Mouse (Mus musculus): Measurements from ENCODE around the gene Hspb1. TPM values are rescaled to one million over a fixed set of nuclear protein-coding genes. Genes with fewer than 3 reads are reported as not detected.

The Hspb1 gene
- polyA plus RNA-seq, 1 experiment from 2014 or later: 7.8 TPM

- Histone ChIP-seq H3K4me3 (ENCODE audit: low read depth, low read length) (no peak overlapping the region), H3K9me3 (ENCODE audit: control insufficient read depth, low read length) (no peaks in the 10 kb centered on the region), H3K9ac (replicated peaks; ENCODE audit: low read depth, low read length) (no peak overlapping the region), H3K27ac (ENCODE audit: low read depth, low read length) (no peak overlapping the region), H3K4me2 (ENCODE audit: low read depth, low read length) (no peak overlapping the region), H3K4me1 (ENCODE audit: control insufficient read depth, insufficient read depth, low read length) (no peaks in the 10 kb centered on the region), H3K27me3 (ENCODE audit: control insufficient read depth, insufficient read depth, low read length) (peaks cover 4% of the 10 kb centered on the region), H3K36me3 (ENCODE audit: control insufficient read depth, insufficient read depth, low read length) (no peaks in the 10 kb centered on the region)
- WGBS: 60% methylated on average over 9 of the region's 9 CpGs
- no peak for ATAC-seq (ENCODE audit: low read depth)
Measured at GRCm38 (mm10) chr5:135892589-135893351, 5.1 kb downstream of the Hspb1 start.

DNA sequence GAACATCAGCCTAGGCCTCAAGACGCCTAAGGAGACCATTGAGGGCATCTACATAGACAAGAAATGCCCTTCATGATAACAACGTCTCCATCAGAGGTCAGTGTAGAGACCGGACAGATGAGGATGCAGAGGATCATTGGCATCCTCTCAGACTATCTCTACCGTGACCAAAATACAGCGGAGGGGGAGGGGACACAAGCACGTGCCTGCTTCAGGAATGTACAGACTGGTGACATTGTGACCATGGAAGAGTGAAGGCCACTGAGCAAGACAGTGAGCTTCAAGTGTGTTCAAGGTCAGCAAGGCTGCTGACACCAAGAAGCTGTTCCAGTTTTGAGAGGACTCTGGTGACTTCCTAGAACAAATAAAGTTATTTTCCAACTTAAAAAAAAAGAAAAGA is 7.2 kb downstream of the Hspb1 start:
- no peak for ATAC-seq (ENCODE audit: low read depth)
- Histone ChIP-seq H3K4me1 (ENCODE audit: control insufficient read depth, insufficient read depth, low read length) (no peaks in the 10 kb centered on the region), H3K27ac (ENCODE audit: low read depth, low read length) (no peak overlapping the region), H3K4me2 (ENCODE audit: low read depth, low read length) (no peak overlapping the region), H3K4me3 (ENCODE audit: low read depth, low read length) (no peak overlapping the region), H3K27me3 (ENCODE audit: control insufficient read depth, insufficient read depth, low read length) (no peaks in the 10 kb centered on the region), H3K9ac (replicated peaks; ENCODE audit: low read depth, low read length) (no peak overlapping the region), H3K9me3 (ENCODE audit: control insufficient read depth, low read length) (no peaks in the 10 kb centered on the region), H3K36me3 (ENCODE audit: control insufficient read depth, insufficient read depth, low read length) (no peaks in the 10 kb centered on the region)
- 87% methylated on average over 6 of the region's 6 CpGs for WGBS

- Histone ChIP-seq H3K4me3 (ENCODE audit: low read depth, low read length) (no peak overlapping the region), H3K27ac (ENCODE audit: low read depth, low read length) (no peak overlapping the region), H3K4me1 (ENCODE audit: control insufficient read depth, insufficient read depth, low read length) (no peaks in the 10 kb centered on the region), H3K9ac (replicated peaks; ENCODE audit: low read depth, low read length) (no peak overlapping the region), H3K9me3 (ENCODE audit: control insufficient read depth, low read length) (no peaks in the 10 kb centered on the region), H3K27me3 (ENCODE audit: control insufficient read depth, insufficient read depth, low read length) (no peaks in the 10 kb centered on the region), H3K36me3 (ENCODE audit: control insufficient read depth, insufficient read depth, low read length) (no peaks in the 10 kb centered on the region), H3K4me2 (ENCODE audit: low read depth, low read length) (no peak overlapping the region)
- no peak for ATAC-seq (ENCODE audit: low read depth)
- WGBS: 23% methylated on average over 3 of the region's 3 CpGs
Measured at GRCm38 (mm10) chr5:135898028-135898427, 10.3 kb downstream of the Hspb1 start.

DNA sequence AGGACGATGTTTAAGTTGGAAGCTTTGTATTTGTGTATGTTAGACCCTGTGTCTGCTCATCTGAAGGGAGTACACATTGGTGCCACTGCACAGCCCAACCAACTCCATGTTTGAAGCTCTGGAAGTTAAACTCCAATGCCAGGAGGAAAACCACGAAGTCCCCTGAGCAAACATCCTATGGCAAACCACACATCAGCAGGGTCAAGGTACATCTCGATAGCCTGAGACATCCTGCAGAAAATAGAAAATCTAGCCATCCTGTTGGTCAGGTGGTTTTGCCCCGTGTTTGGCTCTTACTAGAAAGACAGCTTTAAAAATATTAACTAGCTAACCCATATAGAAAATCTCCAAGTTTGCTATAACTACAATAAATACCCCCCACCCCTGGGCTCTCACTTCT is 11.3 kb downstream of the Hspb1 start:
- Histone ChIP-seq H3K4me3 (ENCODE audit: low read depth, low read length) (no peak overlapping the region), H3K9ac (replicated peaks; ENCODE audit: low read depth, low read length) (no peak overlapping the region), H3K4me1 (ENCODE audit: control insufficient read depth, insufficient read depth, low read length) (no peaks in the 10 kb centered on the region; the same call in 1 of the 2 replicates), H3K27ac (ENCODE audit: low read depth, low read length) (no peak overlapping the region), H3K36me3 (ENCODE audit: control insufficient read depth, insufficient read depth, low read length) (no peaks in the 10 kb centered on the region), H3K4me2 (ENCODE audit: low read depth, low read length) (no peak overlapping the region), H3K27me3 (ENCODE audit: control insufficient read depth, insufficient read depth, low read length) (no peaks in the 10 kb centered on the region), H3K9me3 (ENCODE audit: control insufficient read depth, low read length) (no peaks in the 10 kb centered on the region)
- WGBS: 81% methylated on average over 4 of the region's 4 CpGs
- no peak for ATAC-seq (ENCODE audit: low read depth)

GRCm38 (mm10) chr5:135899833-135900232 is 12.1 kb downstream of the Hspb1 start:
- Histone ChIP-seq H3K4me1 (ENCODE audit: control insufficient read depth, insufficient read depth, low read length) (no peaks in the 10 kb centered on the region; the same call in 1 of the 2 replicates), H3K9me3 (ENCODE audit: control insufficient read depth, low read length) (no peaks in the 10 kb centered on the region), H3K4me2 (ENCODE audit: low read depth, low read length) (no peak overlapping the region), H3K27me3 (ENCODE audit: control insufficient read depth, insufficient read depth, low read length) (no peaks in the 10 kb centered on the region), H3K4me3 (ENCODE audit: low read depth, low read length) (no peak overlapping the region), H3K27ac (ENCODE audit: low read depth, low read length) (no peak overlapping the region), H3K9ac (replicated peaks; ENCODE audit: low read depth, low read length) (no peak overlapping the region), H3K36me3 (ENCODE audit: control insufficient read depth, insufficient read depth, low read length) (no peaks in the 10 kb centered on the region)
- WGBS: 54% methylated on average over 4 of the region's 4 CpGs
- no peak for ATAC-seq (ENCODE audit: low read depth)

- ATAC-seq (ENCODE audit: low read depth): no peak
- Histone ChIP-seq H3K27ac (ENCODE audit: low read depth, low read length) (no peak overlapping the region), H3K4me3 (ENCODE audit: low read depth, low read length) (no peak overlapping the region), H3K9me3 (ENCODE audit: control insufficient read depth, low read length) (no peaks in the 10 kb centered on the region), H3K27me3 (ENCODE audit: control insufficient read depth, insufficient read depth, low read length) (no peaks in the 10 kb centered on the region), H3K4me2 (ENCODE audit: low read depth, low read length) (no peak overlapping the region), H3K36me3 (ENCODE audit: control insufficient read depth, insufficient read depth, low read length) (no peaks in the 10 kb centered on the region), H3K4me1 (ENCODE audit: control insufficient read depth, insufficient read depth, low read length) (no peaks in the 10 kb centered on the region; the same call in 1 of the 2 replicates), H3K9ac (replicated peaks; ENCODE audit: low read depth, low read length) (no peak overlapping the region)
- 82% methylated on average over 3 of the region's 3 CpGs for WGBS
Measured at GRCm38 (mm10) chr5:135900701-135901100, 13.0 kb downstream of the Hspb1 start.

- ATAC-seq (ENCODE audit: low read depth): no peak
- Histone ChIP-seq H3K27ac (ENCODE audit: low read depth, low read length) (no peak overlapping the region), H3K27me3 (ENCODE audit: control insufficient read depth, insufficient read depth, low read length) (no peaks in the 10 kb centered on the region), H3K9me3 (ENCODE audit: control insufficient read depth, low read length) (no peaks in the 10 kb centered on the region), H3K36me3 (ENCODE audit: control insufficient read depth, insufficient read depth, low read length) (no peaks in the 10 kb centered on the region), H3K4me1 (ENCODE audit: control insufficient read depth, insufficient read depth, low read length) (no peaks in the 10 kb centered on the region; the same call in 1 of the 2 replicates), H3K9ac (replicated peaks; ENCODE audit: low read depth, low read length) (no peak overlapping the region), H3K4me3 (ENCODE audit: low read depth, low read length) (no peak overlapping the region), H3K4me2 (ENCODE audit: low read depth, low read length) (no peak overlapping the region)
- WGBS: 60% methylated on average over 6 of the region's 6 CpGs
Measured at GRCm38 (mm10) chr5:135901354-135902095, 13.8 kb downstream of the Hspb1 start.

- ATAC-seq (ENCODE audit: low read depth): peak; percentile 18
Measured at GRCm38 (mm10) chr5:135903058-135903457, 15.3 kb downstream of the Hspb1 start.

More at GRCm38 (mm10) chr5:135903058-135903457, 15.3 kb downstream of the Hspb1 start:
- Histone ChIP-seq H3K4me3 (ENCODE audit: low read depth, low read length) (peak overlapping the region; percentile 21), H3K27me3 (ENCODE audit: control insufficient read depth, insufficient read depth, low read length) (no peaks in the 10 kb centered on the region), H3K9me3 (ENCODE audit: control insufficient read depth, low read length) (no peaks in the 10 kb centered on the region), H3K4me2 (ENCODE audit: low read depth, low read length) (peak overlapping the region; percentile 50), H3K27ac (ENCODE audit: low read depth, low read length) (peak overlapping the region; percentile 73), H3K4me1 (ENCODE audit: control insufficient read depth, insufficient read depth, low read length) (no peaks in the 10 kb centered on the region; the same call in 1 of the 2 replicates), H3K9ac (replicated peaks; ENCODE audit: low read depth, low read length) (peak overlapping the region; percentile 47; the same call in 1 of the 2 replicates), H3K36me3 (ENCODE audit: control insufficient read depth, insufficient read depth, low read length) (peaks cover 4% of the 10 kb centered on the region; the same call in 1 of the 2 replicates)
- 19% methylated on average over 7 of the region's 7 CpGs for WGBS
